Mouse (Mus musculus) kidney, postnatal 36 days (tissue): ENCODE data around the gene Cd300ld.
"Not testable (repeated sequence)": the region's sequence is repeated elsewhere in the genome, so short reads cannot be mapped to it uniquely, and the experiment has no call there.

Source experiments
- DNase-seq, 2 experiments: peaks; one replicate each; pipeline ENCODE4 v3.0.0; 2021 to 2022; ENCODE audit warnings: mixed read lengths in 2 of 2

The Cd300ld gene

GRCm38 (mm10) chr11:114989793-114990192, at the start of gene Cd300ld:
Cd300ld (minus strand) TSS chr11:114989922.
- DNase-seq, result no peak

GRCm38 (mm10) chr11:115037669-115038068, 47.9 kb upstream of the Cd300ld start, which contains the start of gene Cd300ld5:
Cd300ld5 (minus strand) TSS chr11:115037769.
- not testable (repeated sequence) for DNase-seq

GRCm38 (mm10) chr11:115026912-115027311, 37.2 kb upstream of the Cd300ld start, which contains the start of gene Cd300ld4:
Cd300ld4 (minus strand) TSS chr11:115027012.
- DNase-seq, result not testable (repeated sequence)

GRCm38 (mm10) chr11:115016093-115016492, 26.4 kb upstream of the Cd300ld start, which contains the start of gene Cd300ld2:
Cd300ld2 (minus strand) TSS chr11:115016193.
- DNase-seq, result not testable (repeated sequence)

GRCm38 (mm10) chr11:115004070-115004469, 14.3 kb upstream of the Cd300ld start:
- no peak for DNase-seq

- no peak for DNase-seq
Observed at GRCm38 (mm10) chr11:115001474-115002040, 11.8 kb upstream of the Cd300ld start, which contains the start of gene Cd300c2. Cd300c2 (minus strand) TSS chr11:115001880.

- no peak for DNase-seq
Observed at GRCm38 (mm10) chr11:114981866-114982265, 7.9 kb downstream of the Cd300ld start.

GRCm38 (mm10) chr11:114972726-114973125, 17.0 kb downstream of the Cd300ld start:
- DNase-seq, result no peak

GRCm38 (mm10) chr11:114968752-114969207, 20.9 kb downstream of the Cd300ld start, which contains the start of gene Cd300c:
Cd300c (minus strand) TSS chr11:114969157.
- peak in 1 of 2 experiments; percentile 4 for DNase-seq

GRCm38 (mm10) chr11:114965182-114965828, 24.4 kb downstream of the Cd300ld start:
- peak in 1 of 2 experiments; percentile 4 for DNase-seq

- DNase-seq, result no peak
Observed at GRCm38 (mm10) chr11:114960369-114960768, 29.4 kb downstream of the Cd300ld start.

- DNase-seq, result no peak
Observed at GRCm38 (mm10) chr11:114934144-114934543, 55.6 kb downstream of the Cd300ld start, which contains the start of gene Cd300lb. Cd300lb (minus strand) TSS chr11:114934386.

GRCm38 (mm10) chr11:114933591-114933990, 56.1 kb downstream of the Cd300ld start:
- no peak for DNase-seq
